Mouse (Mus musculus) C2C12 (cell line): Measurements from ENCODE around the gene Cyth1. TPM values are rescaled to one million over a fixed set of nuclear protein-coding genes. Genes with fewer than 3 reads are reported as not detected.

Experiments
- H3K27me3 ChIP-seq: one replicate; pipeline ENCODE4 v1.6.1; 2011; ENCODE audit not compliant: control insufficient read depth, insufficient read depth, insufficient read length
- H3K36me3 ChIP-seq: one replicate; pipeline ENCODE4 v1.6.1; 2011; ENCODE audit not compliant: control insufficient read depth, insufficient read depth
- H3K4me3 ChIP-seq: one replicate; pipeline ENCODE4 v1.5.1; 2011; ENCODE audit warnings: mild to moderate bottlenecking, control low read depth; ENCODE audit not compliant: poor library complexity, insufficient read depth, severe bottlenecking
- H3K79me2 ChIP-seq: one replicate; pipeline ENCODE4 v1.6.1; 2011; ENCODE audit not compliant: control insufficient read depth, insufficient read depth
- H3K79me3 ChIP-seq: one replicate; pipeline ENCODE4 v1.6.1; 2011; ENCODE audit warnings: low read depth, control low read depth
- H3ac ChIP-seq: one replicate; pipeline ENCODE3; 2011; ENCODE audit warnings: low read depth; ENCODE audit not compliant: control insufficient read depth, insufficient read length
- CEBPB ChIP-seq: IDR thresholded peaks from one replicate; pipeline ENCODE4 v1.6.1; 2011; ENCODE audit warnings: low read depth, mild to moderate bottlenecking, control low read depth, moderate library complexity
- CTCF ChIP-seq: IDR thresholded peaks from one replicate; pipeline ENCODE4 v1.5.1; 2011; ENCODE audit not compliant: control insufficient read depth, insufficient read depth, insufficient read length
- FOSL1 ChIP-seq: IDR thresholded peaks from one replicate; pipeline ENCODE4 v1.8.0; 2011; ENCODE audit warnings: mild to moderate bottlenecking, low read length; ENCODE audit not compliant: poor library complexity, insufficient read depth, severe bottlenecking
- MAX ChIP-seq: IDR thresholded peaks from one replicate; pipeline ENCODE4 v1.6.1; 2011; ENCODE audit warnings: mild to moderate bottlenecking, control low read depth
- MYOD1 ChIP-seq: IDR thresholded peaks from one replicate; pipeline ENCODE4 v1.6.1; 2011; ENCODE audit warnings: low read depth; ENCODE audit not compliant: control insufficient read depth, insufficient read length
- MYOG ChIP-seq: IDR thresholded peaks from one replicate; pipeline ENCODE4 v1.6.1; 2011; ENCODE audit not compliant: control insufficient read depth, insufficient read length; ENCODE audit errors: extremely low read depth
- USF1 ChIP-seq: IDR thresholded peaks from one replicate; pipeline ENCODE4 v1.6.1; 2011; ENCODE audit warnings: low read depth, mild to moderate bottlenecking, control low read depth, moderate library complexity
- polyA plus RNA-seq: library from polyadenylated mRNA; unstranded; fragments of >200 nt; fragmentation: generic; extraction: Trizol; gene quantifications from one replicate; pipeline ENCODE4 v1.2.1, GENCODE M21; 2012; ENCODE audit warnings: missing spikeins

Cyth1 gene
- polyA plus RNA-seq, 1 experiment: 7.9 TPM

- TF ChIP-seq FOSL1 (no peak), MAX (no peak), USF1 (no peak), CTCF (no peak), MYOG (no peak), MYOD1 (no peak), CEBPB (no peak)
- H3K4me3 ChIP-seq: no peak within 1 kb of the TSS
- H3K79me2 ChIP-seq: no peaks in the 10 kb centered on the region
- H3K79me3 ChIP-seq: no peaks in the 10 kb centered on the region
- H3ac ChIP-seq: no peak within 1 kb of the TSS
- peaks cover 3% of the 10 kb centered on the region for H3K27me3 ChIP-seq
- H3K36me3 ChIP-seq: no peaks in the 10 kb centered on the region
These were observed 117.9 kb downstream of the Cyth1 start, which contains the start of gene Dnah17 for GRCm38 (mm10) chr11:118130534-118130933. Gene Dnah17 (minus strand): TSS chr11:118130634.

- H3K4me3 ChIP-seq: no peak overlapping the region
- no peaks in the 10 kb centered on the region for H3K36me3 ChIP-seq
- H3K79me2 ChIP-seq: no peaks in the 10 kb centered on the region
- H3ac ChIP-seq: no peak overlapping the region
- TF ChIP-seq CEBPB (no peak), FOSL1 (no peak), MAX (no peak), MYOD1 (no peak), CTCF (no peak), MYOG (no peak), USF1 (no peak)
- no peaks in the 10 kb centered on the region for H3K79me3 ChIP-seq
- peaks cover 3% of the 10 kb centered on the region for H3K27me3 ChIP-seq
These were observed 118.6 kb downstream of the Cyth1 start for GRCm38 (mm10) chr11:118129812-118130211.

DNA sequence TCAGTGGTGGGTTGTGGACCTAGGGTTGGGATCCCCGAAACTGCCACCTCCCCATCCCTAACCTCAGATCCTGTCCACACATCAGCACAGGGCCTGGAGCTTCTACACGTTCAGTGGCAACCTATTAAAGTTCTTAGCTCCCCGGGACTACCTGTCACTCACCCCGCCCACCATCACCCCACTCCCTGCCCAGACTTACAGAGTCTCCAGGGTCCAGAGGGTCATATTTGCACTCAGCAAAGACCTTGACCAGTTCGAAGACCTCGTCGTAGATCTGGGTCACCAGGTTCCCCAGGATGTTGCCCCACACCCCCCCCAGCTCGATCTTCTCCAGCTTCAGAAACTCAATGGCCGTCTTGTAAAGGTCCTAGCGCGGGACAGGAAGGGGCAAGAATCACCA lies 126.8 kb downstream of the Cyth1 start:
- TF ChIP-seq MYOG (no peak), FOSL1 (no peak), USF1 (no peak), MYOD1 (no peak), CTCF (no peak), CEBPB (no peak)
- H3K79me3 ChIP-seq: no peaks in the 10 kb centered on the region
- H3K36me3 ChIP-seq: no peaks in the 10 kb centered on the region
- H3K4me3 ChIP-seq: no peak overlapping the region
- H3ac ChIP-seq: no peak overlapping the region
- H3K27me3 ChIP-seq: peaks cover 46% of the 10 kb centered on the region
- no peaks in the 10 kb centered on the region for H3K79me2 ChIP-seq

DNA sequence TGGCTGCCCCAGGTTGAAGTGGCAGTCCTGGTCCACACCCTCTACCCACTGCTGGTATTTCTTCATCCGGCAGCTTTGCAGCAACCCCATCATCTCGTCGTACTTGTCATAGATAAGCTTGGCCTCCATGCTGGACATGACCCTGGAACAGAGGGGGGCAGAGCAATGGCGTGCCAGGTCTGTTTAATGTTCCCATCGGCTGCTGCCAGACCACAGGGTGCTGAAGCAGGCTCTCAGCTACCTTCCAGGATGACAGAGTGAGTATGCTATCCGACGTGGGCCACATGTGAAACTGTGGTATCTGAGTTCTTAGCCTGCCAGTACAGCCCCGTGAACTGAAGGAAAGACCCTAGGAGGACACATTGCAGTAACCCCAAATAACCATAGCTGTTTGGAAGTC lies 129.6 kb downstream of the Cyth1 start:
- H3K27me3 ChIP-seq: peaks cover 71% of the 10 kb centered on the region
- TF ChIP-seq USF1 (no peak), FOSL1 (no peak), MYOD1 (no peak), CEBPB (no peak)

DNA sequence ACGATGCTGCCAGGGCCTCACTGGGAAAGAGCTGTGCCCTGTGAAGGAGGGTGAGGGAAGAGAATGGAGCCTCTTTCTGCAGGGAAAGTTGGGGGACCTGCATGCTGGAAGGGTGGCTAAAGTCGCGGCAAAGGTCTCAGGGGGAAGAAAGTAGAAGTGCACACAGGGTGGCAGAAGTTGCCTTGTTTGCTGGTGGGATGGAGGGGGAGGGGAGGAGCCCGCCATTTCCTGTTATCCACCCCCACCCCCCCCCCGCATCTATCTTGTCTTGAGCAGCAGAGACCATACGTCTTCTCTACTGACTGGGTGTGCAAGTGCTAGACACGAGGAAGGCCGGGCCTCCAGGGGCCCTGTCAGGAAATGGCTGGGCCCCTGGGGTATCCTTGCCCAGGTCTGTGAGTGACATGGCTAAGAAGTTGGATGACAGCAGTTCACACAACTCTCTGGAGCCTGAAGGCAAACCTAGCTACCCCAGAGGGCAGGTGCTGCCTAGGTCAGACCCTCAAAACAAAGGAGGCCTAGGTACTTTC lies 133.7 kb downstream of the Cyth1 start:
- no peaks in the 10 kb centered on the region for H3K79me2 ChIP-seq
- H3K27me3 ChIP-seq: peaks cover 79% of the 10 kb centered on the region
- TF ChIP-seq USF1: no peak
- TF ChIP-seq FOSL1: no peak
- TF ChIP-seq CTCF: no peak
- TF ChIP-seq MYOG: no peak
- TF ChIP-seq MAX: no peak
- no peak for TF ChIP-seq CEBPB
- TF ChIP-seq MYOD1: no peak
- no peak overlapping the region for H3K4me3 ChIP-seq
- no peak overlapping the region for H3ac ChIP-seq
- H3K36me3 ChIP-seq: no peaks in the 10 kb centered on the region
- H3K79me3 ChIP-seq: no peaks in the 10 kb centered on the region

More for the DNA sequence above, 129.6 kb downstream of the Cyth1 start:
- Histone ChIP-seq H3ac (no peak overlapping the region), H3K4me3 (no peak overlapping the region), H3K79me2 (no peaks in the 10 kb centered on the region), H3K79me3 (no peaks in the 10 kb centered on the region), H3K36me3 (no peaks in the 10 kb centered on the region)

DNA sequence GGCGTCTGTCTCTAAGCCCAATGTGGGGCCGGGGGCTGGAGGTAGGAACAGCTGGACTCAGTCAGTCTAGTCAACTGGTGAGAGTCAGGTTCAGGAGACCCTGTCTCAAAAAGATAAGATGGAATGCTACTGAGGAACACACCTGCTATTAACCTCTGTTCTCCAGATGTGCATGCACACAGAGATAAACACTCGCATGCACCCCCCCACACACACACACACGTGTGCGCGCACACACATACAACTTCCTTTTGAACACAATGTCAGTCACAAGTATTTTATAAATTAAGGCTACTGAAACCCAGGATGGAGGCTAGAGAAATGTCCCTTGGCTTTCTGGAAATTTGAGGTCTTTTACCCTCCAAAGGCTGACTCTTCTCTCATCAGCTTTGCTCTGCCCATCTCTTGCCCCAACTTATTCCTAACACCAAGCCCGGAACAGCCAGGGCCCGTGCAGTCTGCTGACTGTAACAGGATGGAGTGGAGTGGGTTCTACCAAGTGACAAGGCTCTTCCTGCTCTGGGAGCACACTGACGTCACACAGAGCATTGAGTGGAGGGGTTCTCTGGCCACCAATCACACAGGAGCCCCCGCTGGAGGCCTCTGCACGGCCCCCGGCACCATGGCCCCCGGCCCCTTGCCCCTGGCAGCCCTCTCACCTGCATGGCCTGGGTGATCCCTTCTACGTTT lies 134.7 kb downstream of the Cyth1 start:
- TF ChIP-seq FOSL1: no peak
- no peak for TF ChIP-seq CTCF
- no peak for TF ChIP-seq CEBPB
- no peak for TF ChIP-seq USF1
- no peak for TF ChIP-seq MYOD1
- no peak for TF ChIP-seq MAX
- TF ChIP-seq MYOG: no peak
- no peak overlapping the region for H3ac ChIP-seq
- peaks cover 77% of the 10 kb centered on the region for H3K27me3 ChIP-seq
- no peaks in the 10 kb centered on the region for H3K79me3 ChIP-seq
- H3K4me3 ChIP-seq: no peak overlapping the region
- H3K36me3 ChIP-seq: no peaks in the 10 kb centered on the region
- no peaks in the 10 kb centered on the region for H3K79me2 ChIP-seq
